Mouse (Mus musculus) yolk sac, embryonic 10.5 days (tissue): ENCODE data around the gene Atrnl1.
A peak's percentile ranks its signal among the peaks of the same experiment; 100 is the strongest.

Experiments
- DNase-seq: peaks from one replicate; pipeline ENCODE4 v3.0.0-alpha.2; 2017; ENCODE audit warnings: low spot score

Atrnl1 gene

GRCm38 (mm10) chr19:57610058-57610475 lies 767 bp upstream of the Atrnl1 start:
- DNase-seq: no peak

GRCm38 (mm10) chr19:57611291-57612178 lies 701 bp downstream of the Atrnl1 start:
- peak; percentile 74 for DNase-seq

- no peak for DNase-seq
Observed at GRCm38 (mm10) chr19:57612179-57612472, 1.3 kb downstream of the Atrnl1 start.

- DNase-seq: no peak
Observed at GRCm38 (mm10) chr19:57615972-57616621, 5.3 kb downstream of the Atrnl1 start.

- DNase-seq: no peak
Observed at GRCm38 (mm10) chr19:57619088-57619487, 8.3 kb downstream of the Atrnl1 start.

GRCm38 (mm10) chr19:57621814-57622213 lies 11.0 kb downstream of the Atrnl1 start:
- no peak for DNase-seq

- no peak for DNase-seq
Observed at GRCm38 (mm10) chr19:57625738-57626137, 14.9 kb downstream of the Atrnl1 start.

GRCm38 (mm10) chr19:57627251-57627650 lies 16.4 kb downstream of the Atrnl1 start:
- DNase-seq: no peak

- no peak for DNase-seq
Observed at GRCm38 (mm10) chr19:57642536-57642935, 31.7 kb downstream of the Atrnl1 start.

- DNase-seq: no peak
Observed at GRCm38 (mm10) chr19:57642980-57643379, 32.1 kb downstream of the Atrnl1 start.

- no peak for DNase-seq
Observed at GRCm38 (mm10) chr19:57648202-57648943, 37.5 kb downstream of the Atrnl1 start.

- DNase-seq: no peak
Observed at GRCm38 (mm10) chr19:57648944-57649271, 38.1 kb downstream of the Atrnl1 start.

- DNase-seq: no peak
Observed at GRCm38 (mm10) chr19:57655083-57655482, 44.2 kb downstream of the Atrnl1 start.

- no peak for DNase-seq
Observed at GRCm38 (mm10) chr19:57655491-57655890, 44.7 kb downstream of the Atrnl1 start.

GRCm38 (mm10) chr19:57657426-57658087 lies 46.7 kb downstream of the Atrnl1 start:
- no peak for DNase-seq

- DNase-seq: no peak
Observed at GRCm38 (mm10) chr19:57658111-57659091, 47.6 kb downstream of the Atrnl1 start.

- no peak for DNase-seq
Observed at GRCm38 (mm10) chr19:57667011-57667410, 56.2 kb downstream of the Atrnl1 start.

GRCm38 (mm10) chr19:57667946-57668345 lies 57.1 kb downstream of the Atrnl1 start:
- no peak for DNase-seq

- no peak for DNase-seq
Observed at GRCm38 (mm10) chr19:57679455-57679854, 68.6 kb downstream of the Atrnl1 start.

- no peak for DNase-seq
Observed at GRCm38 (mm10) chr19:57686596-57686995, 75.8 kb downstream of the Atrnl1 start.

GRCm38 (mm10) chr19:57692566-57692965 lies 81.7 kb downstream of the Atrnl1 start:
- DNase-seq: no peak
